ENCODE assay signal across 8 mouse cellular contexts in genomic region chr2:112267547-112268269, GRCm38 (mm10). TPM values are rescaled to one million over a fixed set of nuclear protein-coding genes. Genes with fewer than 3 reads are reported as not detected.
DNase-seq lines count a peak whose midpoint lies in the region; ATAC-seq and TF ChIP-seq lines count a peak whose summit lies in the region.

No protein-coding gene starts in this region.

- H3K36me3 ChIP-seq in embryonic facial prominence, embryonic 13.5 days: no peaks in the 10 kb centered on the region
- no peaks in the 10 kb centered on the region for H3K36me3 ChIP-seq in intestine, embryonic 14.5 days (ENCODE audit: control insufficient read depth, insufficient read depth, low read length)
- H3K36me3 ChIP-seq in myocyte (ENCODE audit: control insufficient read depth, insufficient read depth): peaks cover 5% of the 10 kb centered on the region

- WGBS in embryonic facial prominence, embryonic 13.5 days: 77% methylated on average over 8 of the region's 8 CpGs
- WGBS in intestine, embryonic 14.5 days: 74% methylated on average over 8 of the region's 8 CpGs

- TF ChIP-seq CTCF in layer of hippocampus, adult 2 months (conservative IDR thresholded peaks at IDR 0.05): no peak

- peak overlapping the region; percentile 86 for H3K4me3 ChIP-seq in layer of hippocampus, adult 2 months
- H3K4me3 ChIP-seq in embryonic facial prominence, embryonic 13.5 days: peak overlapping the region; percentile 83; the same call in 1 of the 2 replicates
- peak overlapping the region; percentile 84 for H3K4me3 ChIP-seq in intestine, embryonic 14.5 days (ENCODE audit: low read depth, low read length)
- H3K4me3 ChIP-seq in myocyte: peak overlapping the region; percentile 73

- no peaks in the 10 kb centered on the region for H3K27me3 ChIP-seq in embryonic facial prominence, embryonic 13.5 days
- H3K27me3 ChIP-seq in intestine, embryonic 14.5 days (replicated peaks; ENCODE audit: control insufficient read depth, insufficient read depth, low read length): no peaks in the 10 kb centered on the region
- H3K27me3 ChIP-seq in myocyte (ENCODE audit: control insufficient read depth, insufficient read depth, insufficient read length): no peaks in the 10 kb centered on the region

- no peak for DNase-seq in layer of hippocampus, adult 2 months (ENCODE audit: low spot score in 2 of 2)
- DNase-seq in layer of hippocampus, postnatal 36 days: no peak
- DNase-seq in intestine, embryonic 14.5 days (ENCODE audit: low spot score): no peak
- DNase-seq in right cerebral cortex, postnatal 4 days: no peak
- DNase-seq in urinary bladder, postnatal 25 days (ENCODE audit: low spot score): no peak

- no peak overlapping the region for H3ac ChIP-seq in myocyte (ENCODE audit: control insufficient read depth, insufficient read length)

- TF ChIP-seq POLR2A in myocyte (IDR thresholded peaks at IDR 0.05; ENCODE audit: insufficient read length, low read depth): no peak

- ATAC-seq in embryonic facial prominence, embryonic 13.5 days (ENCODE audit: insufficient number of reproducible peaks, insufficient read depth, low FRiP score, low TSS enrichment, low read depth): no peak
- ATAC-seq in intestine, embryonic 14.5 days (replicated peaks; ENCODE audit: low FRiP score, low TSS enrichment, low read depth): no peak
- no peak for ATAC-seq in erythroid progenitor cell, adult 5-6 weeks (replicated peaks; ENCODE audit: low FRiP score, poor library complexity, severe bottlenecking)

- H3K79me2 ChIP-seq in myocyte (ENCODE audit: control insufficient read depth, insufficient read depth): peaks cover 17% of the 10 kb centered on the region

- H3K4me2 ChIP-seq in embryonic facial prominence, embryonic 13.5 days: peak overlapping the region; percentile 92
- H3K4me2 ChIP-seq in intestine, embryonic 14.5 days (ENCODE audit: low read length): peak overlapping the region; percentile 61
- peak overlapping the region; percentile 97 for H3K4me2 ChIP-seq in myocyte (ENCODE audit: low read depth)

- peak overlapping the region; percentile 99 for H3K27ac ChIP-seq in layer of hippocampus, adult 2 months
- H3K27ac ChIP-seq in embryonic facial prominence, embryonic 13.5 days: no peak overlapping the region
- no peak overlapping the region for H3K27ac ChIP-seq in intestine, embryonic 14.5 days (ENCODE audit: low read depth)

- H3K4me1 ChIP-seq in embryonic facial prominence, embryonic 13.5 days: peaks cover 31% of the 10 kb centered on the region
- peaks cover 15% of the 10 kb centered on the region for H3K4me1 ChIP-seq in intestine, embryonic 14.5 days (replicated peaks; ENCODE audit: control insufficient read depth, insufficient read depth, low read length)

- H3K9me3 ChIP-seq in embryonic facial prominence, embryonic 13.5 days: no peaks in the 10 kb centered on the region
- no peaks in the 10 kb centered on the region for H3K9me3 ChIP-seq in intestine, embryonic 14.5 days (ENCODE audit: control insufficient read depth, low read length)

- no peak overlapping the region for H3K9ac ChIP-seq in embryonic facial prominence, embryonic 13.5 days
- no peak overlapping the region for H3K9ac ChIP-seq in intestine, embryonic 14.5 days (ENCODE audit: low read length)

TF ChIP-seq in myocyte, 11 proteins besides CTCF, POLR2A, EP300 and RAD21:
- TF ChIP-seq TCF12 (IDR thresholded peaks at IDR 0.05; ENCODE audit: insufficient read depth, poor library complexity, severe bottlenecking) (no peak), POLR2AphosphoS2 (IDR thresholded peaks at IDR 0.05; ENCODE audit: insufficient read length, low read depth) (no peak), CEBPB (IDR thresholded peaks at IDR 0.05; ENCODE audit: insufficient read depth, poor library complexity, severe bottlenecking) (no peak), MYOD1 (IDR thresholded peaks at IDR 0.05; ENCODE audit: control insufficient read depth in 1 of 3, insufficient read length in 2 of 3, low read depth in 2 of 3) (no peak), E2F4 (IDR thresholded peaks at IDR 0.05; ENCODE audit: insufficient read depth) (no peak), REST (IDR thresholded peaks at IDR 0.05; ENCODE audit: insufficient read depth, insufficient read length) (no peak), USF1 (IDR thresholded peaks at IDR 0.05; ENCODE audit: low read depth) (no peak), TCF3 (IDR thresholded peaks at IDR 0.05; ENCODE audit: insufficient read length, low read depth) (no peak), SRF (IDR thresholded peaks at IDR 0.05; ENCODE audit: control insufficient read depth, insufficient read length, low read depth) (no peak), MYOG (IDR thresholded peaks at IDR 0.05; ENCODE audit: control insufficient read depth in 1 of 3, insufficient read depth in 1 of 3, insufficient read length in 2 of 3, low read depth in 2 of 3) (no peak), MAX (IDR thresholded peaks at IDR 0.05; ENCODE audit: low read depth) (no peak)

RNA-seq across cellular contexts. Expression of gene Gm21985, which starts 1.6 kb away (rescaled TPM):
- under 1 TPM in 1 of 2 experiments, not detected in 1; 0.22 TPM for total RNA-seq in layer of hippocampus, adult 2 months (2021)
- total RNA-seq in layer of hippocampus, postnatal 36 days (2021): under 1 TPM; 0.73 to 0.80 TPM
- polyA plus RNA-seq in embryonic facial prominence, embryonic 13.5 days (2015; fragmentation: Nextera tagmentation; extraction: Ambion mirVana): not detected in 2 replicates
- polyA plus RNA-seq in intestine, embryonic 14.5 days (2014; fragmentation: Nextera tagmentation; extraction: Ambion mirVana): not detected in 2 replicates
- not detected for polyA plus RNA-seq in myocyte (2012; fragmentation: generic; extraction: Trizol)
- total RNA-seq in erythroid progenitor cell, adult 5-6 weeks (2015; ENCODE audit: low replicate concordance): 1.4 TPM in 1 of 2 replicates, not detected in the other
- 1.3 and 9.0 TPM in 2 replicates for total RNA-seq in erythroid progenitor cell, adult 5-6 weeks (2017; ENCODE audit: low replicate concordance)

RNA-seq across cellular contexts. Expression of gene Slc12a6, which starts 2.1 kb away (rescaled TPM):
- 100 to 1,000 TPM; 107 to 112 TPM for total RNA-seq in layer of hippocampus, adult 2 months (2021)
- total RNA-seq in layer of hippocampus, postnatal 36 days (2021): 100 to 1,000 TPM; 107 to 114 TPM
- polyA plus RNA-seq in embryonic facial prominence, embryonic 13.5 days (2015; fragmentation: Nextera tagmentation; extraction: Ambion mirVana): 11.0 and 11.9 TPM in 2 replicates
- 17.7 and 18.1 TPM in 2 replicates for polyA plus RNA-seq in intestine, embryonic 14.5 days (2014; fragmentation: Nextera tagmentation; extraction: Ambion mirVana)
- 7.0 TPM for polyA plus RNA-seq in myocyte (2012; fragmentation: generic; extraction: Trizol)
- total RNA-seq in erythroid progenitor cell, adult 5-6 weeks (2015; ENCODE audit: low replicate concordance): 52.8 and 57.7 TPM in 2 replicates
- 42.4 and 70.9 TPM in 2 replicates for total RNA-seq in erythroid progenitor cell, adult 5-6 weeks (2017; ENCODE audit: low replicate concordance)

RNA-seq across cellular contexts. Expression of gene Nop10, which starts 6.0 kb away (rescaled TPM):
- total RNA-seq in layer of hippocampus, adult 2 months (2021): 10 to 100 TPM; 51.6 to 52.0 TPM
- 10 to 100 TPM; 52.2 to 54.7 TPM for total RNA-seq in layer of hippocampus, postnatal 36 days (2021)
- polyA plus RNA-seq in embryonic facial prominence, embryonic 13.5 days (2015; fragmentation: Nextera tagmentation; extraction: Ambion mirVana): 196 and 214 TPM in 2 replicates
- polyA plus RNA-seq in intestine, embryonic 14.5 days (2014; fragmentation: Nextera tagmentation; extraction: Ambion mirVana): 255 and 275 TPM in 2 replicates
- 129 TPM for polyA plus RNA-seq in myocyte (2012; fragmentation: generic; extraction: Trizol)
- total RNA-seq in erythroid progenitor cell, adult 5-6 weeks (2015; ENCODE audit: low replicate concordance): 23.5 and 32.4 TPM in 2 replicates
- total RNA-seq in erythroid progenitor cell, adult 5-6 weeks (2017; ENCODE audit: low replicate concordance): 12.3 and 16.3 TPM in 2 replicates

RNA-seq across cellular contexts. Expression of gene Nutm1, which starts 8.6 kb away (rescaled TPM):
- not detected for total RNA-seq in layer of hippocampus, adult 2 months (2021)
- not detected for total RNA-seq in layer of hippocampus, postnatal 36 days (2021)
- not detected in 2 replicates for polyA plus RNA-seq in embryonic facial prominence, embryonic 13.5 days (2015; fragmentation: Nextera tagmentation; extraction: Ambion mirVana)
- polyA plus RNA-seq in intestine, embryonic 14.5 days (2014; fragmentation: Nextera tagmentation; extraction: Ambion mirVana): 0.08 TPM in 1 of 2 replicates, not detected in the other
- polyA plus RNA-seq in myocyte (2012; fragmentation: generic; extraction: Trizol): not detected
- total RNA-seq in erythroid progenitor cell, adult 5-6 weeks (2015; ENCODE audit: low replicate concordance): not detected in 2 replicates
- total RNA-seq in erythroid progenitor cell, adult 5-6 weeks (2017; ENCODE audit: low replicate concordance): not detected in 2 replicates

RNA-seq across cellular contexts. Expression of gene Lpcat4, which starts 28.4 kb away (rescaled TPM):
- 10 to 100 TPM; 87.5 to 89.8 TPM for total RNA-seq in layer of hippocampus, adult 2 months (2021)
- 10 to 100 TPM; 76.7 to 82.7 TPM for total RNA-seq in layer of hippocampus, postnatal 36 days (2021)
- 15.3 and 15.4 TPM in 2 replicates for polyA plus RNA-seq in embryonic facial prominence, embryonic 13.5 days (2015; fragmentation: Nextera tagmentation; extraction: Ambion mirVana)
- 23.8 and 28.1 TPM in 2 replicates for polyA plus RNA-seq in intestine, embryonic 14.5 days (2014; fragmentation: Nextera tagmentation; extraction: Ambion mirVana)
- 32.8 TPM for polyA plus RNA-seq in myocyte (2012; fragmentation: generic; extraction: Trizol)
- 2.5 and 5.0 TPM in 2 replicates for total RNA-seq in erythroid progenitor cell, adult 5-6 weeks (2015; ENCODE audit: low replicate concordance)
- total RNA-seq in erythroid progenitor cell, adult 5-6 weeks (2017; ENCODE audit: low replicate concordance): 0.39 TPM in 1 of 2 replicates, not detected in the other
